Mouse (Mus musculus) leukemia stem cell, adult 10-12 weeks (primary cell): ENCODE measurements around the gene Usp5. TPM values are rescaled to one million over a fixed set of nuclear protein-coding genes. Genes with fewer than 3 reads are reported as not detected.

ENCODE experiments used
- polyA plus RNA-seq: library from polyadenylated mRNA; stranded (reverse); fragments of >175 nt; gene quantifications from 2 replicates; pipeline ENCODE4 v1.2.3, GENCODE M21; 2012; ENCODE audit warnings: low replicate concordance

Gene Usp5
- 22.3 and 54.7 TPM in 2 replicates for polyA plus RNA-seq

DNA sequence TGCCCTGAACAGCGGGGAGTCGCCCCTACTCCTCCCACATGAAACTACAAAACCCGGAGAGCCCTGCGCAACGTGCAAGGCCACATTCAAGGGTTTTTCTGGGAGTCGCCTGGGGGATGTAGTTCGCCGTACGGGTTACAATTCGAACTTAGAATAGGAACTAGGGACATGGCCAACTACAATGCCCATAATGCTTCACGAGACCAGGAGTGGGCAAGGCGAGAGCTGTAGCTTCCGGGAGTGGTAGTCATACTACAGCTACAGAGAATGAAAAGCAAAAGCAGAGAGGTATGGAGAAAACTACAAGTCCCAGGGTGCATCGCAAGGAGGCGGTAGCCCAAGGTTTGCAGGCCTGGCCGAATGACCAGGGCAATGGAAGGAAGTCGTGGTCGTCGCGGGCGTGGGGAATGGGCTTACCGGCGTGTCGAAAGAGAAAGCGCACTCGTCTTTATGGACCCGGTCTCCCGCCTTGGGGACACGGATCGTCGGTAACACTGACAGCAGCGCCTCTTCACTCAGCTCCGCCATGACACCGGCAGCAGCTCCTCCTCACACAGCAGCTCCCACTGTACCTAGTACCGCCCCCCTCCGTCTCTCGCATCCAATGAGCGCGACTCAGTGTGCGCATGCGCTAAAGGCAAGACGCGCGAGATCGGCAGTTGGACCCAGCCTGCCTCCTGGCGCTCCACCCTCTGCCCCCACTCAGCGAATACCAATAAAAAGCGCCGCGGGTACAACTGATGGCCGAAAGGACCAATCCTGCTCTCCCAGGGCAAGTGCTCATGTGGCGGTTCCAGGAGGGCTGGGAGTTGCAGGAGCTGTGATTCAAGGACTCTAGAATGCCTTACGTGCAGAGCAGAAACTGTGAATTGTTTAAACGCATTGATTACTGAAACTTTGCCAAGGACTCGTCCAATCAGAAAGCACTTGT lies at the start of gene Usp5, which contains the start of gene Cdca3:
TSS of gene Usp5 (minus strand) at position 617 of the 931 bp plus-strand sequence.
TSS of gene Cdca3 (plus strand) at position 680 of the 931 bp plus-strand sequence.

DNA sequence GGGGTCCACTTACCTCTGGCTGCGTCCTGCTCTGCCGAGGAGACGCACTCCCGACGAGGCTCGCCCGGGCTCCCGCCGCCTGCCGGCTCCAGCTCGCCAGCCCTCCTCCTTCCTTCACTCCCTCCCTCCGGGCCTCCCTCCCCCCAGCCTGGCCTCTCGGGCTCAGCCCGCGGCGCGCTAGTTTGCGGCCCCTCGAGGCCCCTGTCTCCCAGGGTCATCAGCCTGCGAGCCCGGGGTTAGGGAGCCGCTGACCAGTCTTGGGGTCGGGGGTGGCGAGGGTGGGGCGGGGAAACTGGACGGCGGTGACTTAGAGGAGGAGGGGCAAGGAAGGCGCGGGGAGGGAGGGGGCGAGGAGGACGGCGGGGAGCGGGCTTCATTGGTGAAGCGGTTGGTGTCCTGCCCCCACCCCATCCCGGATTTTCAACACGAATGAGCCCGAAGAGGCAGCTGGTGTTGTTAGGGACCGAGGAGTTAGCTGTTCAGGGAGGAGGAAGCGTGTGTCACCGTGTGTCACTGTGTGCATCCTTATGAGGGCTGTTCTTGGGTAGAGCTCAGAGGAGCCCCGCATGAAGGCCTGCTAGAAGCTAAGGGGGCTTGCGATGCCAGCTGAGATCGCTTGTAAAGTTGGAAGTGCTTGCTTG lies 34.5 kb upstream of the Usp5 start, which contains the start of gene Gpr162:
TSS of gene Gpr162 (minus strand) at position 326 of the 641 bp plus-strand sequence.

GRCm38 (mm10) chr6:124856916-124857839 lies 27.9 kb upstream of the Usp5 start, which contains the start of gene P3h3:
Gene P3h3, minus strand, starts transcription at chr6:124857752.

DNA sequence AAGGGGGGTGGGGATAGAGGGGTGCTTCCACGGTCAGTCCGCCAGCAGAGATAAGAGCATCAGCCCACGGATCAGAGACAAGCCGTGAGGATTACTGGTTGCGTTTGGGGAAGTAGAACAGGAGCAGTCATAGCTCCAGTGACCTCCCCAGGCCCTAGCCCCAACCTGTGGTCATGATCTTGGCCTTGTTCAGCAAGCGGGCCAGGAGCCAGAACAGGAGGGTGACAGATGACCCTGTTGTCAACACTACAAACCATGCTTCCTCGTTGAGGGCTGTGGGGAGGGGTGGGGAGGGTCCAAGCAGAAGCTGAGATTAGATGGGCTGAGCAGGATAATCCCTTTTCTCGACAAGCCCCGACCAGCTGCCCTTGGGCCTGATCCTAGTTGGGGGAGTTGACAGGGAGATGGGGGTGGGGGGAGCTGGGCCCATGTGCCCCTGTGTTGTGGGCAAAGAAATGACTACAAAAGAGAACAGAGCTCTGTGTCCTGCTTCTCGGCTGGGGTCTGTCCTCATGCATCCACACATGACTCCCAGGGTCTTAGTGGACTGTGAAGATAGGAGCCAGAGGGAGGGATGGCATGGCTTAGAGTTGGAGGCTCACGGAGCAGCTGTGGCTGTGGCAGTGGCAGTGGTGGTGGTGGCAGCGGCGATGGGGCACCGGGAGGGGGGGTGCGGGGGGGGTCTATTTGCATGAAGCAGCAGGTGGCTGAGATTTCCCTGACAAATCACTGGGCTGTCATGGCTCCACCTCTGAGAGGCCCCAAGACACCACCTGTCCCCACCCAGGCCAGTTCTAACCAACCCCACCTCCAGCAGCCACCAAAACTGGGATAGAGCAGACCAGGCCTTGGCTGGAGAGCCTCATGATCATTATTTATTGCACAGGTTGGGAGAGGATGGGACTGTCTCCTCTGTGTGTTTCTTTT lies 11.2 kb upstream of the Usp5 start, which contains the start of gene Gnb3:
TSS of gene Gnb3 (minus strand) at position 35 of the 927 bp plus-strand sequence.

GRCm38 (mm10) chr6:124813933-124814332 lies 15.4 kb downstream of the Usp5 start, which contains the start of gene Tpi1:
Gene Tpi1, minus strand, starts transcription at chr6:124814296.

GRCm38 (mm10) chr6:124808358-124809012 lies 20.8 kb downstream of the Usp5 start, which contains the start of gene Spsb2:
Gene Spsb2, plus strand, starts transcription at chr6:124808661.

GRCm38 (mm10) chr6:124779222-124779983 lies 49.9 kb downstream of the Usp5 start, which contains the start of gene Lrrc23:
Gene Lrrc23, minus strand, starts transcription at chr6:124779727.

DNA sequence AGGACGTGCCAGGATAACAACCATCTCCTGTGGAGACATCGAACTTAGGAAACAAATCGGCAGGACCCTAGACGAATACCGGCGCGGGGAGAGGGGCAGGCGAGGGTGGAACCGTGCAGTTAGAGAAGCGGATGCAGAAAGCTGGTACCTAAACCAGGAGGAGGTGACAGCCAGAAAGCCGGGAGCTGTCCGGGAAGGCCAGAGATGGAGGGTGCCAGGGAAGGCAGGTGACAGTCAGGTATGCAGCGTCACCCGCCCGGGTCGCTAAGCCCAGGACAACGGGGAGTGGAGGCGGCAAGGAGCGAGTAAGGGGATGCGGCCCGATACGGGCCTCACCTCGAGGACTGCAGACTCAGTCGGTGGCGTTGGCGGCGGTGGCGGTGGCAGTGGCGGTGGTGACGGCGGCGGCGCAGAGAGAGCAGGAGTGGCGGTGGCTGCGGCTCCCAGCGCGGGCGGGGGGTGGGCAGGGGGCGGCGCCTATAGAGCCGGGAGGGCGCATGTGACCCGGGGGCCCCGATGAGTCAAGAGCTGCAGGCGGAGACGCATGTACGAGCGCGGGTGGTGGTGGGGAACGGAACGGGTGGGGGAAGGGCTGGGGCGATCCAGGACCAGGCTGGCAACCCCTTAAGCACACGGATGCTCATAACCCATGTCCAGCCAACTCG lies 60.1 kb downstream of the Usp5 start, which contains the start of gene Eno2:
TSS of gene Eno2 (minus strand) at position 573 of the 665 bp plus-strand sequence.

Other genes with a start within 250 kb of the Usp5 start
- not detected in 2 replicates for gene C1s2, start 193.4 kb downstream of the Usp5 start, polyA plus RNA-seq
- 181 and 313 TPM in 2 replicates for gene Lpcat3, start 166.5 kb downstream of the Usp5 start, polyA plus RNA-seq
- 121 and 214 TPM in 2 replicates for gene Emg1, start 117.3 kb downstream of the Usp5 start, polyA plus RNA-seq
- 176 and 319 TPM in 2 replicates for gene Phb2, start 117.1 kb downstream of the Usp5 start, polyA plus RNA-seq
- gene Ptpn6, start 90.8 kb downstream of the Usp5 start, polyA plus RNA-seq, result 35.0 and 59.4 TPM in 2 replicates
- 14.7 and 16.6 TPM in 2 replicates for gene Grcc10, start 88.1 kb downstream of the Usp5 start, polyA plus RNA-seq
- 6.5 and 9.2 TPM in 2 replicates for gene Gm45234, start 73.5 kb downstream of the Usp5 start, polyA plus RNA-seq
- gene Atn1, start 73.0 kb downstream of the Usp5 start, polyA plus RNA-seq, result 34.5 and 35.4 TPM in 2 replicates
- gene Eno2, start 59.8 kb downstream of the Usp5 start, polyA plus RNA-seq, result 0.11 and 0.80 TPM in 2 replicates
- not detected in 2 replicates for gene Lrrc23, start 49.8 kb downstream of the Usp5 start, polyA plus RNA-seq
- gene Spsb2, start 20.8 kb downstream of the Usp5 start, polyA plus RNA-seq, result 6.3 and 9.8 TPM in 2 replicates
- gene Tpi1, start 15.2 kb downstream of the Usp5 start, polyA plus RNA-seq, result 16.7 and 65.2 TPM in 2 replicates
- 62.0 and 80.4 TPM in 2 replicates for gene Cdca3, start 63 bp upstream of the Usp5 start, polyA plus RNA-seq
- gene Gnb3, start 10.8 kb upstream of the Usp5 start, polyA plus RNA-seq, result not detected in 2 replicates
- gene P3h3, start 28.3 kb upstream of the Usp5 start, polyA plus RNA-seq, result 1.2 and 1.6 TPM in 2 replicates
- 0.41 and 1.1 TPM in 2 replicates for gene Gpr162, start 34.5 kb upstream of the Usp5 start, polyA plus RNA-seq
- gene Cd4, start 58.7 kb upstream of the Usp5 start, polyA plus RNA-seq, result 8.6 and 14.1 TPM in 2 replicates
- 15.5 and 17.2 TPM in 2 replicates for gene Lag3, start 82.2 kb upstream of the Usp5 start, polyA plus RNA-seq
- 272 and 614 TPM in 2 replicates for gene Ptms, start 90.6 kb upstream of the Usp5 start, polyA plus RNA-seq
- gene Mlf2, start 101.9 kb upstream of the Usp5 start, polyA plus RNA-seq, result 197 and 222 TPM in 2 replicates
- gene Cops7a, start 136.1 kb upstream of the Usp5 start, polyA plus RNA-seq, result 25.6 and 40.3 TPM in 2 replicates
- 16.7 and 36.1 TPM in 2 replicates for gene Pianp, start 167.2 kb upstream of the Usp5 start, polyA plus RNA-seq
- gene Zfp384, start 179.7 kb upstream of the Usp5 start, polyA plus RNA-seq, result 40.4 and 66.4 TPM in 2 replicates
- 8.1 and 12.1 TPM in 2 replicates for gene Ing4, start 210.3 kb upstream of the Usp5 start, polyA plus RNA-seq
- gene Acrbp, start 220.2 kb upstream of the Usp5 start, polyA plus RNA-seq, result 7.7 and 14.0 TPM in 2 replicates
- 1.7 and 4.5 TPM in 2 replicates for gene Lpar5, start 238.4 kb upstream of the Usp5 start, polyA plus RNA-seq